Mouse (Mus musculus): ENCODE data around the gene Vipr2. TPM values are rescaled to one million over a fixed set of nuclear protein-coding genes. Genes with fewer than 3 reads are reported as not detected.

Vipr2 gene
- total and polyA plus RNA-seq, 2 experiments from 2014 or later = 0.95 to 3.9 TPM

DNA sequence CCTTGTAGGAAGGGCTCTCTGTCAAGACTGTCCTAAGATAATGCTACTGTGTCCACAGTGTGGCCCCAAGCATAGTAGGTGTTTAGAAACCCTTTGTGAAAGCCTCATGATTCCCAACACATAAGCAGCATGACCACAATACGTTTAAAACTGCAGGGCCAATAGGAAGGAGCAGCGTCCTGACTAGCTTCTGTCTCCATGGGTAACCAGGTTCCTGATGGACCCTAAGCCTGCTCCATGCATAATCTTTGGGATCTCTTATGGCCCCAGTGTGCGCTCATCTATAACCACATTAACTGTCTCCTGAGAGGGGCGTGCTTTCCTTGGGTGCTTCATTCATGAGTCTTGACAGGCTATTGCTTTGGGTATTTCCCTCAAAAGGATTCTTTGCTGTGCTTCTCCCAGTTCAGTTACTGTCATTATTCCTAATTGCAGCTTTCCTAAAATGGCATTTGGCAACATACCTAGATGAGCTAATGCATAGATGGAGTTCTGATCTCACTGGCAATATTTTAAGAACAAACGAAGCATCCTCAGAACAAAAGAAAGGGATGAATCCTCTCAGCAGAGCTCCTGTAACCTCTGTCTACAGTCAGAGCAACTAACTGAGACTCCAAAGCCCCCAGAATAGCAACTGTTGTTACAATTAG is 9.6 kb downstream of the Vipr2 start:
- Histone ChIP-seq H3K9ac (replicated peaks; ENCODE audit: low read length, poor library complexity, severe bottlenecking) (no peak overlapping the region), H3K4me1 (ENCODE audit: insufficient read depth, low read length) (no peaks in the 10 kb centered on the region), H3K27me3 (ENCODE audit: insufficient read depth, low read length) (no peaks in the 10 kb centered on the region), H3K9me3 (ENCODE audit: low read length) (no peaks in the 10 kb centered on the region), H3K4me2 (ENCODE audit: low read depth, low read length, poor library complexity, severe bottlenecking) (no peak overlapping the region), H3K36me3 (ENCODE audit: insufficient read depth, low read length) (no peaks in the 10 kb centered on the region), H3K4me3 (ENCODE audit: low read depth, low read length) (no peak overlapping the region), H3K27ac (ENCODE audit: low read depth, low read length) (no peak overlapping the region)
- WGBS = 85% methylated on average over 5 of the region's 5 CpGs
- ATAC-seq (ENCODE audit: low FRiP score) = no peak
- no peak for TF ChIP-seq CTCF (IDR thresholded peaks at IDR 0.05)
- DNase-seq (ENCODE audit: low spot score) = no peak

DNA sequence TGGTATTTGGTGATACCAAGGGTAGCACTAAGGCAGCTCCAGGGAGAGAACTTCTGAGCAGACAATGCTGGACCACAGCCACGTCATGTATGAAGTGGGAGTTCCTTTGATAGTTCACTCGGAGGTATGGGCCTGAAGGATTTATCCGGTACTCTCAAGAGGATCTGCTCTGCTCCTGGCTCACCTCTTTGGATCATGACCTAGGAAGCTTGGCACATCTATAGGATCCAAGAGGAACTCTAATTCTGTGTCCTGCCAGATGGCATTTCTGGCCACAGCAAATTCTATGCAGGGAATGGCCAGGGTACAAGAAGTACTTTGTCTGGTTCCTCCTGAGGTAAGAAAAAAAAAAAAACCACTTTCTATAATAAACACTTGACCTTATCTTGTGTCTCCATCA is 12.3 kb downstream of the Vipr2 start:
- Histone ChIP-seq H3K9ac (replicated peaks; ENCODE audit: low read length, poor library complexity, severe bottlenecking) (no peak overlapping the region), H3K4me2 (ENCODE audit: low read depth, low read length, poor library complexity, severe bottlenecking) (no peak overlapping the region), H3K27me3 (ENCODE audit: insufficient read depth, low read length) (no peaks in the 10 kb centered on the region), H3K4me3 (ENCODE audit: low read depth, low read length) (no peak overlapping the region), H3K27ac (ENCODE audit: low read depth, low read length) (no peak overlapping the region), H3K4me1 (ENCODE audit: insufficient read depth, low read length) (no peaks in the 10 kb centered on the region), H3K9me3 (ENCODE audit: low read length) (no peaks in the 10 kb centered on the region), H3K36me3 (ENCODE audit: insufficient read depth, low read length) (no peaks in the 10 kb centered on the region)
- WGBS = 85% methylated on average over 3 of the region's 3 CpGs
- no peak for TF ChIP-seq CTCF (IDR thresholded peaks at IDR 0.05)
- DNase-seq (ENCODE audit: low spot score) (no peak), ATAC-seq (ENCODE audit: low FRiP score) (no peak)

- H3K9me3 ChIP-seq (ENCODE audit: low read length) = no peaks in the 10 kb centered on the region
- H3K4me1 ChIP-seq (ENCODE audit: insufficient read depth, low read length) = no peaks in the 10 kb centered on the region
- no peaks in the 10 kb centered on the region for H3K36me3 ChIP-seq (ENCODE audit: insufficient read depth, low read length)
- no peaks in the 10 kb centered on the region for H3K27me3 ChIP-seq (ENCODE audit: insufficient read depth, low read length)
- no peak overlapping the region for H3K27ac ChIP-seq (ENCODE audit: low read depth, low read length)
- no peak for TF ChIP-seq CTCF (IDR thresholded peaks at IDR 0.05)
- no peak overlapping the region for H3K9ac ChIP-seq (replicated peaks; ENCODE audit: low read length, poor library complexity, severe bottlenecking)
- H3K4me3 ChIP-seq (ENCODE audit: low read depth, low read length) = no peak overlapping the region
- DNase-seq (ENCODE audit: low spot score) = no peak
- ATAC-seq (ENCODE audit: low FRiP score) = no peak
- no peak overlapping the region for H3K4me2 ChIP-seq (ENCODE audit: low read depth, low read length, poor library complexity, severe bottlenecking)
- 92% methylated on average over 14 of the region's 14 CpGs for WGBS
Measured at GRCm38 (mm10) chr12:116094765-116095555, 17.4 kb downstream of the Vipr2 start.

DNA sequence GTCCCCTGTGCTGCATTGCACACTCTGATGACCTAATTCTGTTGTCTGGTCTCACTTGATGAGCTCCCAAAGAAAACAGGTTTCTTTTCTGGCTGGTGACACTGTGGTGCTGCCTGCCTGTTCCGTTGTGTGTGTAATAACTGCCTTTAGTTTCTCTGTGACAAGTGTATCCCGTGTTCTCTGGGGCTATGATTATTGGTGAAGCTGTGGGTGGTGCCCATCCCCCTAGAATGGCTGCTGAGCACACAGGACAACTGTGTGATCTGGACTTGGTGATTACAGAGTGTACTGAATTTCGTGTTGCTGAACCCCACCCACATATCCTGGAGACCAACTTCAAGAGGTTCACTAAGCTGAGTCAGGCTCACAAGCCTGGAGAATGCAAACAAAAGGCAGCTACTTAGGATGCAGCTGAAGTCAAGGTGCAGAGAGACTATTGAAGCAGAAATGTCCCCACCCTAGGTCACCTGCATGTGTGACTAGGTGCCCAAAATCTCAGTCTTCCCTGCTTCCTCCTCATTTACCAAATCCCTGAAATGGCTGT is 18.9 kb downstream of the Vipr2 start:
- TF ChIP-seq CTCF (IDR thresholded peaks at IDR 0.05) = no peak
- Histone ChIP-seq H3K4me3 (ENCODE audit: low read depth, low read length) (no peak overlapping the region), H3K4me1 (ENCODE audit: insufficient read depth, low read length) (no peaks in the 10 kb centered on the region), H3K9ac (replicated peaks; ENCODE audit: low read length, poor library complexity, severe bottlenecking) (no peak overlapping the region), H3K4me2 (ENCODE audit: low read depth, low read length, poor library complexity, severe bottlenecking) (no peak overlapping the region), H3K9me3 (ENCODE audit: low read length) (no peaks in the 10 kb centered on the region), H3K36me3 (ENCODE audit: insufficient read depth, low read length) (no peaks in the 10 kb centered on the region), H3K27me3 (ENCODE audit: insufficient read depth, low read length) (no peaks in the 10 kb centered on the region), H3K27ac (ENCODE audit: low read depth, low read length) (no peak overlapping the region)
- ATAC-seq (ENCODE audit: low FRiP score) (no peak), DNase-seq (ENCODE audit: low spot score) (no peak)
- WGBS = 64% methylated on average over 3 of the region's 3 CpGs

DNA sequence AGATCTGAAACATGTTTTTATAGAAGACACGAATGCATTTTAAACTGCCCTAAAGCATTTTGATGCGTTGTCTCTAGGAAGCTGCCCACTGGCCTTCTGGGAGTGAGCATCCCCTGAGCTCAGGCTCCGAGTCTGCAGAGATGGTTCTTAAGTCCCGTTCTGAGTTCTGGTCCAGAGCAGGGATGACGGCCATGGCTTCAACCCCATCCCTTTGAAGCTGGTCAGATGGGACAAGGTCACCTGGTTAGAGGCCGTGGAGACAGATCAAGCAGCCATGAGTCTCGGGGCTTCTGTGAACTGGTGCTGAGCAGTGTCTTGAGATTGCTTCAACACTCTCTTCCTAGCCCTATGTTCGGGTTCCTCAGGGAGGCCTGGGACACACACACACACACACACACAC is 19.6 kb downstream of the Vipr2 start:
- WGBS = 85% methylated on average over 8 of the region's 8 CpGs
- TF ChIP-seq CTCF (IDR thresholded peaks at IDR 0.05) = no peak
- H3K9me3 ChIP-seq (ENCODE audit: low read length) = no peaks in the 10 kb centered on the region

GRCm38 (mm10) chr12:116101945-116102344 is 24.4 kb downstream of the Vipr2 start:
- ATAC-seq (ENCODE audit: low FRiP score) = no peak
- Histone ChIP-seq H3K9me3 (ENCODE audit: low read length) (no peaks in the 10 kb centered on the region), H3K27ac (ENCODE audit: low read depth, low read length) (no peak overlapping the region), H3K36me3 (ENCODE audit: insufficient read depth, low read length) (no peaks in the 10 kb centered on the region), H3K4me3 (ENCODE audit: low read depth, low read length) (no peak overlapping the region), H3K9ac (replicated peaks; ENCODE audit: low read length, poor library complexity, severe bottlenecking) (no peak overlapping the region), H3K27me3 (ENCODE audit: insufficient read depth, low read length) (no peaks in the 10 kb centered on the region), H3K4me1 (ENCODE audit: insufficient read depth, low read length) (no peaks in the 10 kb centered on the region), H3K4me2 (ENCODE audit: low read depth, low read length, poor library complexity, severe bottlenecking) (no peak overlapping the region)
- 91% methylated on average over 2 of the region's 2 CpGs for WGBS
- DNase-seq (ENCODE audit: low spot score) = no peak
- no peak for TF ChIP-seq CTCF (IDR thresholded peaks at IDR 0.05)

More for the DNA sequence above, 19.6 kb downstream of the Vipr2 start:
- no peak for ATAC-seq (ENCODE audit: low FRiP score)
- Histone ChIP-seq H3K36me3 (ENCODE audit: insufficient read depth, low read length) (no peaks in the 10 kb centered on the region), H3K27ac (ENCODE audit: low read depth, low read length) (no peak overlapping the region), H3K4me2 (ENCODE audit: low read depth, low read length, poor library complexity, severe bottlenecking) (no peak overlapping the region), H3K9ac (replicated peaks; ENCODE audit: low read length, poor library complexity, severe bottlenecking) (no peak overlapping the region), H3K4me3 (ENCODE audit: low read depth, low read length) (no peak overlapping the region), H3K4me1 (ENCODE audit: insufficient read depth, low read length) (no peaks in the 10 kb centered on the region), H3K27me3 (ENCODE audit: insufficient read depth, low read length) (no peaks in the 10 kb centered on the region)
- DNase-seq (ENCODE audit: low spot score) = no peak
